Mouse (Mus musculus): ENCODE measurements around the gene Clint1. TPM values are rescaled to one million over a fixed set of nuclear protein-coding genes. Genes with fewer than 3 reads are reported as not detected.
A peak's percentile ranks its signal among the peaks of the same experiment; 100 is the strongest.

Gene Clint1
- total RNA-seq (2021): 10 to 100 TPM; 39.7 to 46.6 TPM
- long read RNA-seq, transcript Clint1-201 (12 exons, 3,311 nt): major isoform, 38 of 72 reads
- long read RNA-seq, transcript Clint1-202 (12 exons, 3,365 nt): minor isoform, 18 of 72 reads
- long read RNA-seq, partial matches to known transcripts: 9 of 72 reads
- long read RNA-seq, other reads (novel, unspliced or antisense): 7 of 72 reads

DNA sequence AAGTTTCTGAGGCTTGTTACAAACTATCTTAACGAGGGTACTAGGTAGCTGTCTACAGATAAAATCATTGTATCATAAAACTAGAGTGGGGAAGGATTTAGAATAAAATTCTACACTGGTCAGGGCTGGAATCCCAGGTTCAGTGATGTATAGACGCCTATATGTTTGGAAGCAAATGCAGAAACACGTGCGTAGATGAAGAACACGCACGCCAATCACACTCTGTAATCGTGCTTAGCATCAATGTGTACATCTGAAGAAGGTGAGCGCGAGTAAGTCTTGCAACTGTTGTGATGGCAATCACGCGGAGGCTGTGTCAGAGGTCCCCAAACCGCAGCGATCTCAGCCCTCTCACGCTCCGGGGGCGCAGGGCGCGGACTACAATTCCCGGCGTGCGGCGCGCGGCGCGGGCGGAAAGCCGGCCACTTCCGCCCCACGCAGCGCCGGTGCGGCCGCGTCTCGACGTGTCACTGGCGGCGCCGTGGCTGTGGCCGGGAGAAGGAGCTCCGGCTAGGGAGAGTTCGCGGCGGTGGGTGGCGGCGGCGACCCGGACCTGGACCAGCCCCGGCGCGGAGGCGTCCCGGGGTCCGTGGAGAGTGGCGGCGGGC lies at the start of gene Clint1:
TSS of gene Clint1 (plus strand) at position 536 of the 608 bp plus-strand sequence.
- DNase-seq (ENCODE audit: low spot score in 2 of 2): peak; percentile 81 to 87

DNA sequence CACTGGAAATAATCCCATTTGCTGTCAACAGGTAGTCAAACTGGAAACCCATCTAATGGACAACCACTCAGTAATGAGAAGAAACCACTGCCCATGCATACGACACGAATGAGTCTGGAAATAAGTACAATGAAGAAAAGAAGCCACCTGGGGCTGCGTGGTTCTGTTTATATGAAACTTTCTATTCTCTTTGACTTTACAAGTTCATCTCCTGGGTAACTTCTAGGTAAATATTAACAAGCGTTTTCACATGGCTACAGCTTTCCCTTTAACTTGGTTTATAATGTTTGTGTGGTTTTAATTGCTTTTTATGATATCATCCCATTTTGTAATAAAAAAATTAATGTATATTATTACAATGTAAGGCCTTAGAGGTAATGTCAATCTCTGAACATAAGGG lies 47.8 kb upstream of the Clint1 start:
- DNase-seq (ENCODE audit: low spot score in 2 of 2): no peak

DNA sequence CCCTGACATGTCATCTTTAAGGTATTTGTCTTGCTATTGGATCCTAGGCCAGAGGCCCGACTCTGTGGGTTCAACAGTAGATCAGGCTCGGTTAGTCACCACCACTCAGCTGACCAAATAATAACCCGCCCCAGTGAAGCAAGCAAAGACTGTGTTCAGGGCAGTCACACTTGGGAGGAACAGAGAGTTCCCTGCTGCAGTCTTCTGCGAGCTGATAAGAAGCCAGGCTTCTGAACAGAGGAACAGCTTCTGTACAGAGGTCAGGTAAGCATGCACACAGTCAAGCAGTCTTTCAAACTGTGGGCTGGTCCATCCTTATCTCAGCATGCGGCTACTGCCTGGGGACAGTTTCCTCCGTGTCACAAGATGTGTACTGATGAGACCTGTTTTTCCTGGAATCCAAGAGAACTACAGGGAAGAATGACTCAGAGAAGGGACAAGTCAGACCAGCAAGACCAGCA lies 46.5 kb upstream of the Clint1 start:
- DNase-seq (ENCODE audit: low spot score in 2 of 2): no peak

DNA sequence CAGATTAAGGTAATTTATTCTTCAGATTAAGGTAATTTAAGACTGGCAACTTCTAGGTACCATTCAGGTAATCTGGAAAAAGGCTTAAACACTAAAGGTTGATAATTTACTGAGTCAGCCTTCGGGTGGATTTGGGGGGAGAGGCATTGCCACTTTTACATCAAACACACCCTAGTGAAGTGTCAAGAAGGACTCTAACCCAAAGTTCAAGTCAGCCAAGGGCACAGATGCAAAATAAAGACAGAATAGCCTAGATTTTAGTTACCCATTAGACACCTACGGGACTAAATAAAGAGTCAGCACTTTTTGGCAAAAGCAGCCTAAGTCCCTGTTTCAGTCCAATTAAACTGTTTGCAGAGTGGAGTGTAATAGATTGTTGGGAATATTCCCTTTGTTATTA lies 46.0 kb upstream of the Clint1 start:
- DNase-seq (ENCODE audit: low spot score in 2 of 2): no peak

GRCm38 (mm10) chr11:45806264-45806663 lies 45.6 kb upstream of the Clint1 start:
- DNase-seq (ENCODE audit: low spot score in 2 of 2): no peak

DNA sequence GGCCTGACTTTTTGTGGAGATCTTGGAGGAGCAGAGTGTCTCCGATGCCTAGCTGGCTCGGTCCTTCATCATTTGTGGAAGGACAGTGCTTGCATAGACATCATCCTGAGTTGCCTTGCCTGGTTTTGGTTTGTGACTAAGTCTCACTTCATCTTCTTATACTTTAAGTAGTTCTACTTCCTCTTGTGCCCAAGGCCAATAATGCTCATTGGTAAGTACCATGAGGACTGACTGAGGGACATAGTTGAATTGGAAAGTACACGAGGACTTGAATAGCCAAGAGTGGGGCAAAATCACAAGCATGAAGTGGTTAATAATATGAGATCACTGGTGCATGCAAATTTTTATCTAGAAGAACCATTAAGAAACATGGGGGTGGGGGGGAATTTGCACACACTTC lies 45.0 kb upstream of the Clint1 start:
- no peak for DNase-seq (ENCODE audit: low spot score in 2 of 2)

DNA sequence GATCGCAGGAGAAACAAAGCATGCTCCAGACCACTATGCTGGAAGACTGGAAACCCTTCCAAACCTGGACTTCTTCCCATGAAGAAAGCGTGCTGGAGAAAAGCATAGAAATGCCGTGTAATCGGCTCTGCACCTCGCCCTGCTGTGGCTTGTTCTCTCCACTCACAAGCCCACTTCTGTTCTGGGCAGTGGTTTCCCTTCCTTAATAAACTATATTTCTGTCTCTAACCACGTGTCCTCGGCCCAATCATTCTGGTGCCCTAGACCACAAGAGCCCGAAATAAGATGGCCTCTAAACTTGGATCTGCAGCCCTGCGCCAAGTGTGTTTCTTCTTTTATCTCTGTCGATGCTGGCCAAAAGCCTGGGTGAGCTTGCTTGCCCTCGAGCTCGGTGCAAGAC lies 44.0 kb upstream of the Clint1 start:
- no peak for DNase-seq (ENCODE audit: low spot score in 2 of 2)

DNA sequence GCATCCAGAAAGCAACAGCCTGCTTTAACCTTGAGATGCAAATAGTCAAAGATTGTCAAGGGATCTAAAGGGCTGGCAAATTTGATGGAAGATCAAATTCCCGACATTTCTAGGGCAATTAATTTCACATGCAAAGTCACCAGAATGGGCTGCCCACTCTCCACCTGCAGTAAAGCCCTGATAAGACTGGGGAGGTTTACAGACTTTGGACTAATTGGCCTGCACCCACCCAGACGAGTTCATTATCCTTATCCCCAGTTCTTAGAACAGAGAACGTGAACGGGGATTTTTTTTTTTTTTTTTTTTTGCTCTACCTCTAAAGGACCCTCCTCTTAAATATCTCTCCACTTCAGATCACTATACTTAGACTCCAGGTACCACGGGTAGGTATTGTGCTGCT lies 42.4 kb upstream of the Clint1 start:
- DNase-seq (ENCODE audit: low spot score in 2 of 2): no peak

DNA sequence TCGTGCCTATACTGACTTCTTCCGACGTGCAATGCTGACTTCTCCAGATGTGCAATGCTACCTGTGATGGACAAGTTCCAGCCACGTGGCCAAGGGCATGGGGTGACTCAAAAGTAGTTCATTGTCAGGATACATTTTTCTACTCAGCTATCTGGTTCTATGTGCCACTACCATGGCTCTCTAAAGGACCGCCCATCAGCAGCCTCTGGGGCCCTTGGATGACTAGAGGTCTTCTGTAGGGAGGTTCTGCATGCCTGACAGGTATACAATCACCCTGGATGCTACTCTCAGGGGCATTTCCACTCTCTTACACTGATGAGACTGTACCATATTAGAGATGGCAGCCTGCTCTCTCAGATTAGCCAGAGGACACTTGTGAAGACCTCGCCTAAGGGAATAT lies 41.8 kb upstream of the Clint1 start:
- DNase-seq (ENCODE audit: low spot score in 2 of 2): no peak

GRCm38 (mm10) chr11:45810805-45811204 lies 41.0 kb upstream of the Clint1 start:
- no peak for DNase-seq (ENCODE audit: low spot score in 2 of 2)

DNA sequence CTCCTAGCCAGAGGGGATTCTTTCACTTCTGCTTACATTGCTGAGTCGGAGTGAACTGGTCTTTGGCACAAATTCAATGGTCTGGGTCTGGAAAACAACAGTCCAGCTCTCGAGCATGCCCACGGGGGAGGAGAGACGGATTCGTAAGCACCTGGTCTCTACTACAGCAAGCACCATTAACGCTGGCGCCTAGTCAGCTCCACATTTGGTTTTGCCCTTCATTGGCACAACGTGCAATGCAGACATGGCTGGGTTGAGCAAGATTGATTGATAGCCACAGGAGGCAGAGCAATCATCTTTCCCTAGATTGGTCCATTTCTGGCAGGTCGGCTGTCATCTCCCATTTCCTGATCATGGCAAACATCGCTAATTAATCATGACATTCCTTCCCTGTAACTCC lies 36.2 kb upstream of the Clint1 start:
- DNase-seq (ENCODE audit: low spot score in 2 of 2): no peak

GRCm38 (mm10) chr11:45816712-45817111 lies 35.1 kb upstream of the Clint1 start:
- DNase-seq (ENCODE audit: low spot score in 2 of 2): no peak

GRCm38 (mm10) chr11:45817996-45818395 lies 33.9 kb upstream of the Clint1 start:
- no peak for DNase-seq (ENCODE audit: low spot score in 2 of 2)

DNA sequence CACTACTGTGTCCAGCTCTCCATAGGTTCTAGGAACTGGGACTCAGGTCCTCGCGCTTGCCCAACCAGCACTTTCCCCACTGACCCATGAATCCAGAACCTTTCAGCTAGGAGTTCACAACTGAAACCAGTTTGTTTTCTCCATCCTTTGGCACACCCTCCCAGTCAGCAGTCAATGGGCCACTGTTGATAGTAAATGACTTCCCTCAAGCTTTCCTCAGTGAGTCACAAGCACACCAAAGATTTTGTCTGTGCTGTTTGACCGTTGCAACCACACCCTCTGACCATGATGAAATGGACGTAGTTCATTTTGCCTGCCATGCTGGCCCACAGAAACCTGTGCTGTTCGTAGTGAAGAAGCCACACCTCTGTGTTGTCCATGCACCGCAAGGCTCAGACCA lies 30.9 kb upstream of the Clint1 start:
- no peak for DNase-seq (ENCODE audit: low spot score in 2 of 2)

DNA sequence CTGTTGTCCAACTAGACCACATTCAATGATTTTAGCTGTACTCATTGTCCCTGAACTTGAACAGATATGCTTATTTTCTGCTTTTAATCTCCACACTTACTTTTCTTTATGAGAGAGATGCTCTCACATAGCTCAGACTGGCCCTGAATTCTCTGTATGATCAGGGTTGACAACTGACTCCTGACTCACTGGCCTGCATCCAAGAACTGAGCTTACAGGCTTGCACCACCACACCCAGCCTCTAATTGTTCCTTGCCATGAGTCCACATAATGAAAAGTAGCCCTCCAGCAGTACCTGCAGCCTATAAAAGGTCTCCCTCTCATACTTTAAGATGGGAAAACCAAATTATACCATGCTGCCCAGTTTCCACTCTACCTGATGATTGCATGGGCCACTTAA lies 21.7 kb upstream of the Clint1 start:
- no peak for DNase-seq (ENCODE audit: low spot score in 2 of 2)

DNA sequence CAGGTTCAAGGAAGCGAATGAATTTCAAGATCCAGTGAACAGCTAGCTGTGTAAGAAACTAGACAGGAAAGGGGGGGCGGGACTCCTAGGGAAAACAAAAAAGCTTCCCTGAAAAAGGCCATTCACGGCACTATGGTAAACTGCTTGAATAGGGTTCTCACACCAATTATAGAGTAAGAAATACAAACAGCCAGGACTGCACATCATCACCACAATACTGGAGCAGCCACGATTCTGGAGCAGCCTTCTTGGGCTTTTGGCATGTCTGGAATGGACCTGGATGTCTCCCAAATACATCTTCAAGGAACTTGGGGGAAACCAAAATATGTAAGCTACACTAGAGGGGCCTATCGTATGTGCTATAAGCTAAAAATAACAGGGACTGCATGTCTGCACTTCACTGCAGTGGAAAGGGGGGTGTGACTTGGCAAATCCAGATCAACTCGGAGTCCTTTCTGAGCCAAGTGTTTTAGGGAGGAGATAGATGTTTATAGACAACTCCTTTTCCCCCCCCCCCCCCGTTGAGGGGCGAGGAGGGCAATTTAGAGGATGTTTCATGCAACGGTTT lies 21.0 kb upstream of the Clint1 start:
- DNase-seq (ENCODE audit: low spot score in 2 of 2): no peak

DNA sequence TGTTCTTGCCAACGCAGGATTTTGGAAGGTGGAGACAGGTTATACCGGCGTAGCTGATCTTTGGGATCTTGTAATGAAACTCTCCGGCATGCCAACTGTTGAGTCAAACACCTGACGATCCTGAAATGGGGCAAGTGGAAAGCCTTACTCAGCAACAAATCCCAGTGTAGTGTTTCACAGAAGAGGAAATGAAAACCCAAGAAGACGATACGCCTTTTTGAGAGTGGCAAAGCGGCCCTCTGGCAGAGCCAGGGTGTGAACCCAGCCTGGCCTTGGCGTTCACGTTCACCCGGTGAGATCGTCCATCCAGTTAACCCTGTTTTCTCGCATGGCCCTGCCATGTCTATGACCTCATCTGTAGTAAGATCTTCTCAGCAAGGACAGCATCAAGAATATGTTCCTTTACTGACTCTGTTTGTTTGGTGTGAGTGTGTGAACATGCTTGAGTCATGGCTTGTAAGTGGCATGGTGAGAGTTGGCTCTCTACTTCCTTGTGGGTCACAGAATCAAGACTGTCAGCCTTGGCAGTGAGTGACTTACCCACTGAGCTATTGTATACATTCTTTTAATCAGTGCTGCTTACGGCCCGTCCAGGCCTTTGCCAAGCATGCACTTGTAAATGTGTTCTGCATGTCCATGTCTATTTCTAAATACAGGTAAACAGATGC lies 20.2 kb upstream of the Clint1 start:
- DNase-seq (ENCODE audit: low spot score in 2 of 2): no peak

GRCm38 (mm10) chr11:45835625-45836255 lies 16.1 kb upstream of the Clint1 start:
- no peak for DNase-seq (ENCODE audit: low spot score in 2 of 2)

DNA sequence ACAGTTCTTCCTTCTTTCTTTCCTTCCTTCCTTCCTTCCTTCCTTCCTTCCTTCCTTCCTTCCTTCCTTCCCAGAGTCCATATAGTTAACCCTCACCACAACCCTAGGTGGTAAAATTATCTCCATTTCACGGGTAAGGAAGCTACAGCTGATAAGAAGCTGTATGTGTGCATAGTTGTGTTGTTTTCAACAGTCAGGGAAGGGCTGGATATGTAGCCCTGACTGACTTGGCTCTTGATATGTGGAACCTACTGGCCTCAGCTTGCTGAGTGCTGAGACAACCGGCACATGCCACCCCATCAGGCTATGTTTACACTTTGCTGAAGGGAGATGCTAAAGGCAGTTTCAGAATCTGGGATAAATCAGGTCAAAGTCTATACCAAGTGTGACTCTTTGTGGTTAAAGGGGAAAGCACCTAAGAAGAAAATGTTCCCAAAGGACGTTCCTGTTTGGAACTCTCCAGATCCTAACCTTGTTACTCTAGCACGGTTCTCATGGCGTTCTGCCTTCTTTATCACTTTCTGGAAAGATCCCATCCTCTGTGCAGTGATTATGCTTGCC lies 14.5 kb upstream of the Clint1 start:
- no peak for DNase-seq (ENCODE audit: low spot score in 2 of 2)

GRCm38 (mm10) chr11:45838450-45838849 lies 13.4 kb upstream of the Clint1 start:
- no peak for DNase-seq (ENCODE audit: low spot score in 2 of 2)

GRCm38 (mm10) chr11:45840332-45840731 lies 11.5 kb upstream of the Clint1 start:
- no peak for DNase-seq (ENCODE audit: low spot score in 2 of 2)

DNA sequence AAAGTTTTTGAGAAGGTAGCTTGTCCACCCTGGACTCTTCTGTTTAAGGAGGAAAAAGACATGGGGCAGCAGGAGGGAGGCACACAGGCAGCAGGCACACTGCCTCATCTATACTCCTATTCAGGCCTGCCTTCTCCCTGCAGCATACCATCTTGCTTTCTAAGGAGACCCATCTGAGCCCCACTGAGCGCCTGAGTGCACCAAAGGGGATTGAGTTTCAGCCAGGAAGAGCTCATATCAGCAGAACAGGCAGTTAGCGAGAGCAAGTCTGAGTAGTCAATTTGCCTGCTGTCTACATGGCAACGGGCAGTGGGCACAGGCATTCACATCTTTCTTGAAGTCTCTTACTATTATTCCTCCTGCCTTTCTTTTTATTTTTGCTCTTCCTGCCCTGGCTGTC lies 5.8 kb upstream of the Clint1 start:
- no peak for DNase-seq (ENCODE audit: low spot score in 2 of 2)

Data from layer of hippocampus, postnatal 10 days (tissue).